Mouse (Mus musculus) stomach, postnatal 0 days (tissue): ENCODE results near the gene Hist1h3f.

Experiments
- CTCF ChIP-seq: IDR thresholded peaks from 2 replicates; pipeline ENCODE4 v1.5.1; 2016; ENCODE audit warnings: antibody characterized with exemption, low read depth, mild to moderate bottlenecking, moderate library complexity
- EP300 ChIP-seq: optimal IDR thresholded peaks from 2 replicates; pipeline ENCODE3; 2016; ENCODE audit warnings: antibody characterized with exemption

DNA sequence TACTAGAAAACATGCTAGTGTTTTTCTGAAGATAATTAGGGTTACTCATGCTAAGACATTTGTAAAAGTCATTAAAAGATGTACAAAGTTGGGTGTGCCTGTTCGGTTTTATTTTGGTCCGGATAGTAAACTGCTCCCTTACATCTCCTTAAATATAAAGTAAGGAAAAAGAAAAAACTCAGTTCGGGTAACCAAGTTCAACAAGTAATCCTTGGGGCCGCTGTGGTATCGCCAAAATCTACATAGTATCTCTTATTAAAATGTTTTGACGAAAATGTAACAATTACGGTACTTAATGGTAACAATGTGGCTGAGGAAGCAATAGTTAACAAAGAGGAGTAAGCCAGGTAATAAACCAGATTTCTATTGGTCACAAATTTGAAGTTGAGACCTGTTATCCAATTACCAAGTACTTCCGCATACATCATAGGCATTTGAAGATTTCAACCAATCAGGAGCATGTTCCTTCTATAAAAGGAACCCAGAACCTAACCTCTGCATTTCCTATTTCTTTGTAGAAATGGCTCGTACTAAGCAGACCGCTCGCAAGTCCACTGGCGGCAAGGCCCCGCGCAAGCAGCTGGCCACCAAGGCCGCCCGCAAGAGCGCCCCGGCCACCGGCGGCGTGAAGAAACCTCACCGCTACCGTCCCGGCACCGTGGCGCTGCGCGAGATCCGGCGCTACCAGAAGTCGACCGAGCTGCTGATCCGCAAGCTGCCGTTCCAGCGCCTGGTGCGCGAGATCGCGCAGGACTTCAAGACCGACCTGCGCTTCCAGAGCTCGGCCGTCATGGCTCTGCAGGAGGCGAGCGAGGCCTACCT lies at the start of gene Hist1h3f:
- no peak; the same call in 1 of the 2 replicates for TF ChIP-seq CTCF
- peak; percentile 36 for TF ChIP-seq EP300
